Mouse (Mus musculus): ENCODE results near the gene Cln3. TPM values are rescaled to one million over a fixed set of nuclear protein-coding genes. Genes with fewer than 3 reads are reported as not detected.

Cln3 gene
- polyA plus RNA-seq, 1 experiment from 2014 or later: 33.3 TPM

DNA sequence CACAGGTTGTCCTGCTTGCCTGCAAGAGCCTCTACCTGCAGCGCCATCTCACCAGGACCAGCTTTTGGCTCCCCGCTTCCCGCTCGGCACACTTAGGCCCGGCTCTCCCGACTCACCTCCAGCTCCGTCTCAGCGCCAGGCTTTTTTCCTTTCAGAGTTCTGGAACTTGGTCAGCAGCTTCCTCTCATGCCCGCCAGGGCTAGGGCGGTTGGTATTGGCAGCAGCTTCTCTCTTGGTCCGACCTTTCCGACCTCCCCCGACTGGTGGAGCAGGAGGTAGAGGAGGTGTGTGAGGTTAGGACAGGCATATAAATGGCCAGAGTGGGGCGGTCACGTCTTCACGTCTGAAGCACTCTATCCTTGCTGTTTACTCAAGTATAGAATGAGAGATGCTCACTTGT lies 39.2 kb upstream of the Cln3 start:
- peak overlapping the region; percentile 37 for H3K4me2 ChIP-seq (ENCODE audit: low read depth, low read length)
- peak overlapping the region; percentile 2 for H3K9ac ChIP-seq (ENCODE audit: low read length)
- peaks cover 13% of the 10 kb centered on the region; the same call in 1 of the 2 replicates for H3K4me1 ChIP-seq (ENCODE audit: control insufficient read depth, insufficient read depth, low read length)
- no peaks in the 10 kb centered on the region for H3K27me3 ChIP-seq (ENCODE audit: control insufficient read depth, insufficient read depth, low read length)
- peak overlapping the region; percentile 47; the same call in 1 of the 2 replicates for H3K27ac ChIP-seq (ENCODE audit: low read length)
- H3K4me3 ChIP-seq (replicated peaks; ENCODE audit: low read length): peak overlapping the region; percentile 25
- no peaks in the 10 kb centered on the region for H3K36me3 ChIP-seq (ENCODE audit: control insufficient read depth, insufficient read depth, low read length)
- no peaks in the 10 kb centered on the region for H3K9me3 ChIP-seq (replicated peaks; ENCODE audit: control insufficient read depth, low read length)
- WGBS: 68% methylated on average over 16 of the region's 16 CpGs
- no peak for ATAC-seq (ENCODE audit: insufficient read depth, low FRiP score)

DNA sequence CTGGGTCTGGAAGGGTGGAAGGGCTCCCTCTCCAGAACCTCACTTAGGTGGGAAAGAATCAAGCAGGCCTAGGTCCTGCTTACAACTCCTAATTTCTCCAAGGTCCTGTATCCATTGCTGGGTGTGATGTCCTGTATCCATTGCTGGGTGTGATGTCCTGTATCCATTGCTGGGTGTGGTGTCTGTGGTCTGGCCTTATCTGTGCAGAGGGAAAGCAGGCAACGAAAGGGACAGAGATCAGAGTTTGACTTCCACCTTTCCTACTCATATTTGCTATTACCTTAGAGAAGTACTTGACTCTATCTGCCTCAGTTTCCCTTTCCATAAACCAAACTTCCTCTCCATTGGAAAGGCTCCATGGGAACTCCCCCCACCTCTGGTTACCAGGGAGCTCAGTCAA lies 37.8 kb upstream of the Cln3 start:
- H3K4me1 ChIP-seq (ENCODE audit: control insufficient read depth, insufficient read depth, low read length): peaks cover 11% of the 10 kb centered on the region; the same call in 1 of the 2 replicates
- H3K4me2 ChIP-seq (ENCODE audit: low read depth, low read length): no peak overlapping the region
- no peaks in the 10 kb centered on the region for H3K9me3 ChIP-seq (replicated peaks; ENCODE audit: control insufficient read depth, low read length)
- H3K9ac ChIP-seq (ENCODE audit: low read length): no peak overlapping the region
- 83% methylated on average over 1 of the region's 1 CpGs for WGBS
- H3K27me3 ChIP-seq (ENCODE audit: control insufficient read depth, insufficient read depth, low read length): no peaks in the 10 kb centered on the region
- H3K4me3 ChIP-seq (replicated peaks; ENCODE audit: low read length): no peak overlapping the region
- ATAC-seq (ENCODE audit: insufficient read depth, low FRiP score): no peak
- no peak overlapping the region for H3K27ac ChIP-seq (ENCODE audit: low read length)
- H3K36me3 ChIP-seq (ENCODE audit: control insufficient read depth, insufficient read depth, low read length): no peaks in the 10 kb centered on the region

DNA sequence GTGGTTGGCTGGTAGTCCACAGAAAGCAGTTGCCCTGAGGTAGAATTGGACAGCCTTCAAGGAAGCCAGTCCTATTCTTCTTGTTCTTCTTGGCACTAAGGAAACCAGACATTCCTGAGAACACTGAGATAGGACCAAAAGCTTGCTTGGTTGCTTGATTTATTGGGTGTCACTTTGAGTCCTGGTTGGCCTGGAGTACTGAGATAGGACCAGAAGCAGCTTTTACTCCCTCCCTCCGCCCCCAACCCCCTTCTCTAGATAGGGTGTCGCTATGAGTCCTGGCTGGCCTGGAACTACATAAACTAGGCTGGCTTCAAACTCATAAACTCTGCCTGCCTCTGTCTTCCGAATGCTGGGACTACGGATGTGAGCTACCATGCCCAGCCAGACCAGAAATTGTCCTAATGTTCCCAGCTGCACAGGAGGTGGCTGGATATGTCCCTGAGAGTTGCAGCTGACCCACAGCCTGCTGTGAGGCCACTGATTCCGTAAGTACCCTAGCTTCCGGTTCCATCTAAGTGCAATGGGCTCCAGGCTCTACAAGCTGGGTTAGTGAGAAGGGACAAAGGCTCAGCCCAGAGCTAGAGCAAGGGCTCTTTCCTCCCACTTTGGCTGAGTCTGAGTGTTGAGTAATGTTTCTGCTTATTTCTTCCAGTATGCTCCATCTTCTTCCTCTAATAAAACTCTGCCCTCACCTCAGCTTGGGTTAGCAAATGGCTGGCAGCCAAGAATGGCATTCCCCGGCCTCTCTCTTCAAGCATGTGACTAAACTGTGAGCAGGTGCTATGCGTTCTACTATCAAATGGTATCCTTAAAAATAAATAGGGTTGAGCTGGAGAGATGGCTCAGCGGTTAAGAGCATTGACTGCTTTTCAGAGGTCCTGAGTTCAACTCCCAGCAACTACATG lies 36.1 kb upstream of the Cln3 start:
- ATAC-seq (ENCODE audit: insufficient read depth, low FRiP score): no peak
- Histone ChIP-seq H3K4me3 (replicated peaks; ENCODE audit: low read length) (no peak overlapping the region), H3K27ac (ENCODE audit: low read length) (no peak overlapping the region), H3K27me3 (ENCODE audit: control insufficient read depth, insufficient read depth, low read length) (no peaks in the 10 kb centered on the region), H3K4me1 (ENCODE audit: control insufficient read depth, insufficient read depth, low read length) (peaks cover 9% of the 10 kb centered on the region; the same call in 1 of the 2 replicates), H3K36me3 (ENCODE audit: control insufficient read depth, insufficient read depth, low read length) (no peaks in the 10 kb centered on the region), H3K9me3 (replicated peaks; ENCODE audit: control insufficient read depth, low read length) (no peaks in the 10 kb centered on the region), H3K9ac (ENCODE audit: low read length) (no peak overlapping the region), H3K4me2 (ENCODE audit: low read depth, low read length) (no peak overlapping the region)
- WGBS: 70% methylated on average over 9 of the region's 9 CpGs

DNA sequence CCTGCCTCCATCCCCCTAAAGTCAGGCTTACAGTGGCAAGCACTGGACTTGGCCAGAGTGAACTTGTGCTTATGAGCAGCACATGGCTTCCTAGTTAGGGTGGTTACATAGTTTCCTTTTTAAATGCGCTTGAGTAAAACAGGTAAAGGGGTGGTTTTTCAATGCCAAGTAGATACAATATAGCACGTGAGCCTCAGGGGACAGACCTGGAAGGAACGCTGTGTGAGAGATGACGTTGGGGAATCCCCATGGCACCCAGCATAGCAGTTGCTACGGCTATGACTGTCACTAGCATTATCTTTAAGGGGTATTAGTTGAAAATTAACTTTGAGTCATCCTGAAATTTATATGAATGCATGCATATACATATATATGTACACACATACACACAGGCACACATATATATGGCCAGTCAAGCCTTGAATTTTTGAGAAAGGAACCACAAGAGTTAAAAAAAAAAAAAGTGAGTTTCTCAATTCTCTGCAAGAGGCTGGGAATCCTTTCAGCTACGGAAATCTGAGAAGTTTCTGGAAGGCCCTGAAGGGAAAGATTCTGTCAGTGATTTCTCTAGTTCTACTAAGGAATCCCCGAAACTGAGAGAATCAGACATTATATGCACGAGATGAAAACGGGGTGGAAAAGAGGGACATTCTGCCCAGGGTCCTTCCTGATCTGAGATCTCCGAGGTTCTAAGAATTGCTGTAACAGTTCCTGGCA lies 34.1 kb upstream of the Cln3 start:
- Histone ChIP-seq H3K4me1 (ENCODE audit: control insufficient read depth, insufficient read depth, low read length) (no peaks in the 10 kb centered on the region), H3K9ac (ENCODE audit: low read length) (no peak overlapping the region), H3K4me2 (ENCODE audit: low read depth, low read length) (no peak overlapping the region), H3K36me3 (ENCODE audit: control insufficient read depth, insufficient read depth, low read length) (no peaks in the 10 kb centered on the region), H3K27me3 (ENCODE audit: control insufficient read depth, insufficient read depth, low read length) (no peaks in the 10 kb centered on the region), H3K4me3 (replicated peaks; ENCODE audit: low read length) (no peak overlapping the region), H3K27ac (ENCODE audit: low read length) (no peak overlapping the region), H3K9me3 (replicated peaks; ENCODE audit: control insufficient read depth, low read length) (no peaks in the 10 kb centered on the region)
- no peak for ATAC-seq (ENCODE audit: insufficient read depth, low FRiP score)
- WGBS: 67% methylated on average over 10 of the region's 10 CpGs

DNA sequence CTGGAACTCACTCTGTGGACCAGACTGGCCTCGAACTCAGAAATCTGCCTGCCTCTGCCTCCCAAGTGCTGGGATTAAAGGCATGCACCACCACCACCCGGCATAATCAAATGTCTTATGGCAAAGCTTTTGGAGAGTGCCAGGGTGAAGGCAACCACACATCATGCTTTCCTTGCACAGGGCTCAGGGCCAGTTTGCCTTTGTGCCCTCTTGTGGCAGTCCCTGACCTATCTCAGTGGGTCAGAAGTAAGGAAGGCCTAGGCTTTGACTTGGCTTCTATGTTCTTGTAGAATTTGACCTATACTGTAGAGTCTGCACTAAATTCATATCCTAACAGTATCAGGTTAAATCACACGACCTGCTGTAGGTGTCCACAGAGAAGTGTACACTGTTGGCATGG lies 31.1 kb upstream of the Cln3 start:
- Histone ChIP-seq H3K4me3 (replicated peaks; ENCODE audit: low read length) (no peak overlapping the region), H3K27me3 (ENCODE audit: control insufficient read depth, insufficient read depth, low read length) (no peaks in the 10 kb centered on the region), H3K9me3 (replicated peaks; ENCODE audit: control insufficient read depth, low read length) (no peaks in the 10 kb centered on the region), H3K27ac (ENCODE audit: low read length) (no peak overlapping the region), H3K36me3 (ENCODE audit: control insufficient read depth, insufficient read depth, low read length) (no peaks in the 10 kb centered on the region), H3K4me2 (ENCODE audit: low read depth, low read length) (no peak overlapping the region), H3K9ac (ENCODE audit: low read length) (no peak overlapping the region), H3K4me1 (ENCODE audit: control insufficient read depth, insufficient read depth, low read length) (no peaks in the 10 kb centered on the region)
- 73% methylated on average over 3 of the region's 3 CpGs for WGBS
- ATAC-seq (ENCODE audit: insufficient read depth, low FRiP score): no peak

DNA sequence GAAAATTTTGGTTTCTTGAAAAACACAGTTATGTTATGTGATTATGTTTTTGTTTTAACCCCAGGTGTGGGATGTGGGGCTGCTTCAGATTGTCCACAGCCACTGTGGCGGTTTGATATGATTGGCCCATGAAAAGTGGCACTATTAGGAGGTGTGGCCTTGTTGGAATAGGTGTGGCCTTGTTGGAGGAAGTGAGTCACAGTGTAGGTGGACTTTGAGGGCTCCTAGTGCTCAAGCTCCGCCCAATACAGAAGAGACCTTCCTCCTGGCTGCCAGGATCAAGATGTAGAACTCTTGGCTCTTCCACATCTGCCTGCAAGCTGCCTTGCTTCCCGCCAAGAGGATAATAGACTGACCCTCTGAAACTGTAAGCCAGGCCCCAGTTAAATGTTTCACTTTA lies 27.1 kb upstream of the Cln3 start:
- no peak overlapping the region for H3K4me3 ChIP-seq (replicated peaks; ENCODE audit: low read length)
- no peak overlapping the region for H3K9ac ChIP-seq (ENCODE audit: low read length)
- H3K27me3 ChIP-seq (ENCODE audit: control insufficient read depth, insufficient read depth, low read length): no peaks in the 10 kb centered on the region
- no peak for ATAC-seq (ENCODE audit: insufficient read depth, low FRiP score)
- no peaks in the 10 kb centered on the region for H3K4me1 ChIP-seq (ENCODE audit: control insufficient read depth, insufficient read depth, low read length)
- no peaks in the 10 kb centered on the region for H3K36me3 ChIP-seq (ENCODE audit: control insufficient read depth, insufficient read depth, low read length)
- H3K27ac ChIP-seq (ENCODE audit: low read length): no peak overlapping the region
- no peak overlapping the region for H3K4me2 ChIP-seq (ENCODE audit: low read depth, low read length)
- H3K9me3 ChIP-seq (replicated peaks; ENCODE audit: control insufficient read depth, low read length): no peaks in the 10 kb centered on the region
- 79% methylated on average over 3 of the region's 3 CpGs for WGBS

DNA sequence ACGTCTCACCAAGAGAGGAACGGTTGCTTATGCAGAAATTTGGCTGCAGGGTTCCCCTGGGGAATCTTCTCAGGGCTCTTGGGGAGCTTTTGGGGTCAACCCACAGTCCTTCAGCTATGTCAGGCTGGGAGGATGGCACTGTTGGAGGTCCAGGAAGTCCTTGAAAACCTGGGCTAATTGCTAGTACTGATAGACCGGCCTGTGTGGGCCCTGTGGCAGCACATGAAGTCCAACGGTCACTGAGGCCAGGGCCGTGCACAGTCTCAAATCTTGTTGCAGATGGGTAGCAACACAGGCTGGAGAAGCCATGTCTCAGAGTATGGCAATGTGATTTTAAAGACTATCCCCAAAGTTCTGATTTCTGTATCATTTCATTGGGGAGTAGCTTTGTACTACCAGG lies 22.2 kb upstream of the Cln3 start:
- Histone ChIP-seq H3K27me3 (ENCODE audit: control insufficient read depth, insufficient read depth, low read length) (no peaks in the 10 kb centered on the region), H3K9me3 (replicated peaks; ENCODE audit: control insufficient read depth, low read length) (no peaks in the 10 kb centered on the region), H3K4me2 (ENCODE audit: low read depth, low read length) (no peak overlapping the region), H3K4me1 (ENCODE audit: control insufficient read depth, insufficient read depth, low read length) (0 out of 2 replicates have a peak, but pooled peaks cover 5% of the 10 kb centered on the region), H3K27ac (ENCODE audit: low read length) (no peak overlapping the region), H3K4me3 (replicated peaks; ENCODE audit: low read length) (no peak overlapping the region), H3K36me3 (ENCODE audit: control insufficient read depth, insufficient read depth, low read length) (no peaks in the 10 kb centered on the region), H3K9ac (ENCODE audit: low read length) (no peak overlapping the region)
- 80% methylated on average over 5 of the region's 5 CpGs for WGBS
- ATAC-seq (ENCODE audit: insufficient read depth, low FRiP score): no peak

- WGBS: 55% methylated on average over 3 of the region's 3 CpGs
- H3K9ac ChIP-seq (ENCODE audit: low read length): no peak overlapping the region
- no peaks in the 10 kb centered on the region for H3K27me3 ChIP-seq (ENCODE audit: control insufficient read depth, insufficient read depth, low read length)
- no peak for ATAC-seq (ENCODE audit: insufficient read depth, low FRiP score)
- H3K4me3 ChIP-seq (replicated peaks; ENCODE audit: low read length): no peak overlapping the region
- H3K4me2 ChIP-seq (ENCODE audit: low read depth, low read length): no peak overlapping the region
- 0 out of 2 replicates have a peak, but pooled peaks cover 5% of the 10 kb centered on the region for H3K4me1 ChIP-seq (ENCODE audit: control insufficient read depth, insufficient read depth, low read length)
- H3K9me3 ChIP-seq (replicated peaks; ENCODE audit: control insufficient read depth, low read length): no peaks in the 10 kb centered on the region
- no peak overlapping the region for H3K27ac ChIP-seq (ENCODE audit: low read length)
- H3K36me3 ChIP-seq (ENCODE audit: control insufficient read depth, insufficient read depth, low read length): no peaks in the 10 kb centered on the region
Observed at GRCm38 (mm10) chr7:126607064-126607463, 21.4 kb upstream of the Cln3 start.

- Histone ChIP-seq H3K4me2 (ENCODE audit: low read depth, low read length) (no peak overlapping the region), H3K9me3 (replicated peaks; ENCODE audit: control insufficient read depth, low read length) (no peaks in the 10 kb centered on the region), H3K27ac (ENCODE audit: low read length) (peak overlapping the region; percentile 29; the same call in 1 of the 2 replicates), H3K9ac (ENCODE audit: low read length) (no peak overlapping the region), H3K4me1 (ENCODE audit: control insufficient read depth, insufficient read depth, low read length) (0 out of 2 replicates have a peak, but pooled peaks cover 5% of the 10 kb centered on the region), H3K36me3 (ENCODE audit: control insufficient read depth, insufficient read depth, low read length) (no peaks in the 10 kb centered on the region), H3K4me3 (replicated peaks; ENCODE audit: low read length) (no peak overlapping the region), H3K27me3 (ENCODE audit: control insufficient read depth, insufficient read depth, low read length) (no peaks in the 10 kb centered on the region)
- ATAC-seq (ENCODE audit: insufficient read depth, low FRiP score): no peak
- 66% methylated on average over 5 of the region's 5 CpGs for WGBS
Observed at GRCm38 (mm10) chr7:126606611-126607010, 21.0 kb upstream of the Cln3 start.
